Mouse (Mus musculus): Measurements from ENCODE around the gene Poll.

Gene Poll

GRCm38 (mm10) chr19:45535214-45535735 is 25.1 kb downstream of the Poll start:
- DNase-seq (ENCODE audit: low read depth, low spot score), result no peak

GRCm38 (mm10) chr19:45533617-45534016 is 26.7 kb downstream of the Poll start:
- no peak for DNase-seq (ENCODE audit: low read depth, low spot score)

GRCm38 (mm10) chr19:45531554-45531953 is 28.8 kb downstream of the Poll start:
- DNase-seq (ENCODE audit: low read depth, low spot score), result no peak

- DNase-seq (ENCODE audit: low read depth, low spot score), result no peak
These were observed 29.9 kb downstream of the Poll start for GRCm38 (mm10) chr19:45530200-45530995.

GRCm38 (mm10) chr19:45529294-45529693 is 31.0 kb downstream of the Poll start:
- no peak for DNase-seq (ENCODE audit: low read depth, low spot score)

GRCm38 (mm10) chr19:45527931-45528534 is 32.3 kb downstream of the Poll start:
- no peak for DNase-seq (ENCODE audit: low read depth, low spot score)

GRCm38 (mm10) chr19:45527382-45527781 is 32.9 kb downstream of the Poll start:
- DNase-seq (ENCODE audit: low read depth, low spot score), result no peak

- DNase-seq (ENCODE audit: low read depth, low spot score), result no peak
These were observed 44.1 kb downstream of the Poll start for GRCm38 (mm10) chr19:45516264-45516663.

GRCm38 (mm10) chr19:45515341-45515740 is 45.0 kb downstream of the Poll start:
- DNase-seq (ENCODE audit: low read depth, low spot score), result no peak

GRCm38 (mm10) chr19:45511406-45511805 is 48.9 kb downstream of the Poll start:
- DNase-seq (ENCODE audit: low read depth, low spot score), result no peak

GRCm38 (mm10) chr19:45510680-45511079 is 49.7 kb downstream of the Poll start:
- DNase-seq (ENCODE audit: low read depth, low spot score), result no peak

- no peak for DNase-seq (ENCODE audit: low read depth, low spot score)
These were observed 52.8 kb downstream of the Poll start for GRCm38 (mm10) chr19:45507531-45507930.

GRCm38 (mm10) chr19:45505446-45505845 is 54.9 kb downstream of the Poll start:
- no peak for DNase-seq (ENCODE audit: low read depth, low spot score)
